In the genomic region with DNA sequence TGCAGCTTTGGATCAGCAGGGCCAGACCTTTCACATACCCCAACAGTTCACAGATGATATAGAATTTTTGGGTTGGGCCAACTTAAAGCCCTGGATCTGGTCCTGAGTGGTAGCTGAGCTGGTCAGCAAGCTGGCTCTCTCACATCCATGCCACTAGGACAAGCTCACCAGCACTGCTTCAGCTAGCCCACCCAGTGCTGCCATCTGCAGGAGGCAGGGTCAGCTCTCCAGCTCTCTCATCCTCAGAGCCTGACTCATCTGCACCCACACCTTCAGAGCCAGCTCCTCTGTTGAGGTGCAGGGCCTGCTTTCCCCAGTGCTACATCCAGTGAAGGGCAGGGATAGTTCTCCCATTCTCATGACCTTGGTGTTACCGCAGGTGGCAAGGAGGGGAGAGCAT, we compare ENCODE assay signal across 9 mouse cellular contexts. TPM values are rescaled to one million over a fixed set of nuclear protein-coding genes. Genes with fewer than 3 reads are reported as not detected.
DNase-seq lines count a peak whose midpoint lies in the region; ATAC-seq and TF ChIP-seq lines count a peak whose summit lies in the region.
"Had no signal": no experiment of that assay in that cellular context is flagged by ENCODE, and none has a peak within 500 bp of the region (broad histone marks: within the 10 kb centered on the region; RNA-seq: fewer than 3 reads in every experiment).

No protein-coding gene starts in this region.

- H3K9me3 ChIP-seq in E14TG2a.4 (ENCODE audit: low read length) = peaks cover 37% of the 10 kb centered on the region
- no peaks in the 10 kb centered on the region for H3K9me3 ChIP-seq in liver, embryonic 11.5 days (ENCODE audit: control insufficient read depth, low read length)
- H3K9me3 ChIP-seq: stomach, embryonic 15.5 days had no signal

- no peak overlapping the region for H3K4me2 ChIP-seq in liver, embryonic 11.5 days
- H3K4me2 ChIP-seq: stomach, embryonic 15.5 days had no signal

- no peak overlapping the region for H3K9ac ChIP-seq in liver, embryonic 11.5 days (ENCODE audit: low read depth, low read length)
- H3K9ac ChIP-seq: stomach, embryonic 15.5 days had no signal

- H3K4me3 ChIP-seq in E14TG2a.4 (replicated peaks; ENCODE audit: low read length) = no peak overlapping the region
- H3K4me3 ChIP-seq in liver, embryonic 11.5 days (ENCODE audit: low read depth, low read length) = no peak overlapping the region
- H3K4me3 ChIP-seq: stomach, embryonic 15.5 days had no signal

- H3K27me3 ChIP-seq in E14TG2a.4 (ENCODE audit: insufficient read depth, low read length) = no peaks in the 10 kb centered on the region
- H3K27me3 ChIP-seq in Patski = no peaks in the 10 kb centered on the region
- H3K27me3 ChIP-seq in liver, embryonic 11.5 days (replicated peaks; ENCODE audit: control insufficient read depth, insufficient read depth, low read length) = no peaks in the 10 kb centered on the region
- H3K27me3 ChIP-seq: stomach, embryonic 15.5 days had no signal

- in situ Hi-C loops in Patski (cut with MboI; ENCODE audit: low pct_unique_long_range_greater_than_20kb) = no loop called here

- no peaks in the 10 kb centered on the region for H3K36me3 ChIP-seq in E14TG2a.4 (ENCODE audit: insufficient read depth, low read length)
- H3K36me3 ChIP-seq in liver, embryonic 11.5 days (ENCODE audit: control insufficient read depth, insufficient read depth, low read length) = no peaks in the 10 kb centered on the region
- H3K36me3 ChIP-seq: stomach, embryonic 15.5 days had no signal

- no peak for ATAC-seq in Patski
- ATAC-seq in liver, embryonic 11.5 days (replicated peaks; ENCODE audit: low FRiP score) = 0 out of 2 replicates have a peak, but pooled peaks have one; percentile 26
- ATAC-seq: midbrain, embryonic 16.5 days had no signal

- no peak overlapping the region for H3K27ac ChIP-seq in liver, embryonic 11.5 days (ENCODE audit: low read depth, low read length)
- H3K27ac ChIP-seq: stomach, embryonic 15.5 days had no signal

- no peaks in the 10 kb centered on the region for H3K4me1 ChIP-seq in E14TG2a.4 (replicated peaks; ENCODE audit: low read depth, low read length)
- H3K4me1 ChIP-seq in liver, embryonic 11.5 days (replicated peaks; ENCODE audit: control insufficient read depth, insufficient read depth, low read length) = no peaks in the 10 kb centered on the region
- H3K4me1 ChIP-seq: stomach, embryonic 15.5 days had no signal

- DNase-seq in kidney, postnatal 10 days = peak; percentile 49
- no peak for DNase-seq in kidney, postnatal 14 days
- DNase-seq in Patski (ENCODE audit: low read depth, low spot score) = no peak
- no peak for DNase-seq in liver, embryonic 11.5 days (ENCODE audit: low spot score)
- DNase-seq in natural killer cell, adult 2 months (ENCODE audit: low spot score in 2 of 2) = no peak
- DNase-seq in cerebellum, adult 9-11 months = no peak

- 0 out of 2 replicates have a peak, but pooled peaks have one; percentile 5 for TF ChIP-seq CTCF in E14TG2a.4 (conservative IDR thresholded peaks at IDR 0.05; ENCODE audit: low read length)
- TF ChIP-seq CTCF in Patski (IDR thresholded peaks at IDR 0.05) = peak; percentile 6

- WGBS in liver, embryonic 11.5 days = 60% methylated on average over 1 of the region's 1 CpGs

- CTCF ChIA-PET in Patski (lab: Charles Lee) = interaction anchor here (1.7 kb wide), 1 partner anchor 24 kb away, joined by 5 read pairs; a partner anchor contains a TSS

- POLR2A ChIA-PET in Patski (lab: Charles Lee) = no interaction called here

RNA-seq across cellular contexts. Expression of a gene that starts 23.6 kb away (rescaled TPM):
- polyA plus RNA-seq in Patski (2021) = 114 TPM
- 302 and 314 TPM in 2 replicates for polyA plus RNA-seq in liver, embryonic 11.5 days (2014; fragmentation: Nextera tagmentation; extraction: Ambion mirVana)

RNA-seq across cellular contexts. Expression of a gene that starts 24.7 kb away (rescaled TPM):
- polyA plus RNA-seq in Patski (2021) = 1.1 TPM
- 2.2 and 2.5 TPM in 2 replicates for polyA plus RNA-seq in liver, embryonic 11.5 days (2014; fragmentation: Nextera tagmentation; extraction: Ambion mirVana)

RNA-seq across cellular contexts. Expression of a gene that starts 24.9 kb away (rescaled TPM):
- 0.53 TPM for polyA plus RNA-seq in Patski (2021)
- 2.5 and 3.3 TPM in 2 replicates for polyA plus RNA-seq in liver, embryonic 11.5 days (2014; fragmentation: Nextera tagmentation; extraction: Ambion mirVana)

RNA-seq across cellular contexts. Expression of a gene that starts 47.7 kb away (rescaled TPM):
- 7.1 TPM for polyA plus RNA-seq in Patski (2021)
- polyA plus RNA-seq in liver, embryonic 11.5 days (2014; fragmentation: Nextera tagmentation; extraction: Ambion mirVana) = 4.5 and 5.8 TPM in 2 replicates

RNA-seq across cellular contexts. Expression of a gene that starts 49.4 kb away (rescaled TPM):
- 11.2 TPM for polyA plus RNA-seq in Patski (2021)
- polyA plus RNA-seq in liver, embryonic 11.5 days (2014; fragmentation: Nextera tagmentation; extraction: Ambion mirVana) = 28.7 and 31.0 TPM in 2 replicates
